Mouse (Mus musculus) thymus, postnatal 14 days (tissue): ENCODE results near the gene Prkce.

Experiments
- DNase-seq: peaks from one replicate; pipeline ENCODE4 v3.0.0; 2021

The Prkce gene

DNA sequence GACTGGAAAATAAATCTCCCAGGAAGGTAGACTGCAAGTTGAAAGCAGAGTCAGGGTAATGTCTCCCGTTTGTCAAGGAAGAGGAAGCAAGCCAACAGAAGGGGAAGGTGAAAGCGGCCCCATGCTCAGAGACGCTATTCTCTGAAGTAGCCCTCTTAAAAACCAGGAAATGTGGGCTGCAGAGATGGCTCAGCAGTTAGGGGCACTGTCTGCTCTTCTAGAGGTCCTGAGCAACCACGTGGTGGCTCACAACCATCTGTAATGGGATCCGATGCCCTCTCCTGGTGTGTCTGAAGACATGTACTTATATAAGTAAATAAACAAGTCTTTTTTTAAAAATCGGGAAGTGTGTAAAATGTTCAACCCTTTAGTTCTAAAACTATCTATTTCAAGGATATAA lies 327.3 kb downstream of the Prkce start:
- no peak for DNase-seq

DNA sequence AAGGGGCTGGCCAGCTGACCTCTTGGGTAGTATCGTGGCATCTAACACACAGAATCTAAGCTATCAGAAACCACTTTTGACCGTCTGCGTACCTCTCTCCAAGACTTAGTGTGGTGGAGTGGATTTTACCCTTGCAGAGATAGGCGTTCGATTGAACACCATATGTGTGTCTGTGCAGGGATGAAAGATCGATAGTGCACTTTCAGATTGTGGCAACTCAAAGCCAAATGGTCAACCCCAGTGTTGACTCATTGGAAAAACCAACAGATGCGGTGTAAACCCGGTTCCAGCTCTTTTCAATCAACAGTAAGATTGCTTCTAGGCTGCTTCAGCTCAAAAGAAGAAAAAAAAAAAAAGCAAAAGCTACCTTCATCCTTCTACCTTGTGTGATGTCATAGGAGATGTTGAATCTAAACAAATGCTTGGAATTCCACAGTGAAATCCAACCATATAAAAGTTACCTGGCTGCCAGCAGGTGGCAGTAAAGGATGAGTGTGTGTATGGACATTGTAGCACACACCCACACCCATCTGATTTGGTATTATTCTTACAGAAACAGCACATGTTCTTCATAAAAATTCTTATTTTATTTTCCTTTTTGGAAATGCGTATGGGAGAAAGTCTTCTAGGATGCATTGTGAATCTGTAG lies 328.7 kb downstream of the Prkce start:
- peak; percentile 23 for DNase-seq

DNA sequence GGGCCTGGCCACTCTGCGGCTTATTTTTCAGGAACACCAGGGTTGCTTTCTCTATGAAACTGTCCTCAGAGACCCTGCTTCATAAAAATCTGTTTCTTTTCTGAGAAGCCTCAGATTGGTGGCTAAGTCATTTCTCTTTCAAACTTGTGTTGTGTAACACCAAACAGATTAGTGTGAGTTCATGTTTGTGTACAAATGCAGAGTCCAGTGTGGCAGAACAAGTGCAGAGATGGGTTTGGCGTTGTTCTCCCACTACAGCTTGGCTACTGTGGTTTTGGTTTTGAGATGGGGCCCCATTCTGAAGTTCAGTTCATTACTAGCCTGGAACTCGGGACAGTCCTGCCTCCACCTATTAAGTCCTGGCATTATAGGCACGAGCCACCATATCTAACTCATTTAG lies 329.7 kb downstream of the Prkce start:
- no peak for DNase-seq

DNA sequence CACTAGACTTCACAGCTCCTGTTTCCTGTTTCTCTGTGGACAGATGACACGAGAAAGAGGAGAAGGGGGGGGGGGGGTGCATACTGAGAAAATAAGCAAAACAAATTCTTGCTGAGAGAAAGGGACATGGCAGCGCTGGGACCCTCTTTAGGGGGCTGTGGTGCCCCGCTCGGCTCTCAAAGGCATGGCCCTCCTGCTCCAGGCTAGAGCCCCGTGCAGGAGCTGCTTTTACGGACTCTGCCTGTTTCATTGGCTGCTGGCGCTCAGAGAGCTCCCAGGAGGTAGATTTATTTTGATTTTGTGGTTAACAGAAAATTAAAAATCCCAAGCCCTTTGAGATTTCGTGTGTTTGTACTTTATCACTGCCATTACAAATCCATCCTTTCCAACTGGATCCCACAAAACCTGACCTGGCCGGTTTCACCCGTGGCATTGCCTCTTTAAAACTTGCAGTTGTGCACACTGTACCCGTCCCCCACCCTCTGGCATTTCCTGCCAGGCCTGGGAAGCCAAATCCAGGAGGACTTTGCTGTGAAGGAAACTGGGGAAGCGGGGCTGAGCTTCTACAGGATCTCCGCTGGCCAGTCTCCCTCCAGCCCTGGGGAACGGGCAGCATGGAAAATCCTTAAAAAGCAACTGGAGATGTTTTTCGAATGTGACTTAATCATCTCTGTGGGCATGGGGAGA lies 331.9 kb downstream of the Prkce start:
- DNase-seq: no peak

GRCm38 (mm10) chr17:86501393-86501792 lies 333.8 kb downstream of the Prkce start:
- DNase-seq: no peak

DNA sequence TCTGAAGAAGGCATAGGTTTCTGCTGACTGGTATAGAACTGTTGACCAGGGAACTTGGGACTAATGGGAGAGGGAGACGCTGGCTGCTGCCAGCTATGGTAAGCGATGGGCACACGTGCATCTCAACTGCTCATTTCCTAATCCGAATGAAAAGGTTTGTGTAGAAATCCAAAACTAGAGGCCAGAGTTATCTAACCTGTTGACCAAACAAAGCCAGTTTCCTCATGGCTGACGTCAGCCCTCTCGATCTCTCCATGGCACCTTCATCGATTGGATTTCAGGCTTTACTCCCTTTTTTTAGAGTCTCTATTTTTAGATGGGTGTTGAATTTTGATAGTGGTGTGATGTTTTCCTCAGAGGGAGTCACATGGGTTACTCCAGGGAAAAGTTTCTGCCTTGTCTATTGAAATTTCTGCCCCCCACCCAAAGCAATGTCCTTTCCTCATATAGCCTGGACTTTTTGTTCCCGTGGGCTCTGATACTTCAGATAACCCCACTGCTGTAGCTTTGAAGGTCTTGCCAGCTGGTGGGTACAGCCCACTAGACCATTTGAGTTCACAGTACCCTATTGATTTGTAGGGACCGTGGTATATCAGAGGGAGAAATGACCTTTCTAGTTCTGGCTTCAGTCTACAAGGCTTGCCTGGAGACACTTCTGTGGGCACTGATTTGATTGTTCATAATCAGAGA lies 335.8 kb downstream of the Prkce start:
- DNase-seq: no peak

DNA sequence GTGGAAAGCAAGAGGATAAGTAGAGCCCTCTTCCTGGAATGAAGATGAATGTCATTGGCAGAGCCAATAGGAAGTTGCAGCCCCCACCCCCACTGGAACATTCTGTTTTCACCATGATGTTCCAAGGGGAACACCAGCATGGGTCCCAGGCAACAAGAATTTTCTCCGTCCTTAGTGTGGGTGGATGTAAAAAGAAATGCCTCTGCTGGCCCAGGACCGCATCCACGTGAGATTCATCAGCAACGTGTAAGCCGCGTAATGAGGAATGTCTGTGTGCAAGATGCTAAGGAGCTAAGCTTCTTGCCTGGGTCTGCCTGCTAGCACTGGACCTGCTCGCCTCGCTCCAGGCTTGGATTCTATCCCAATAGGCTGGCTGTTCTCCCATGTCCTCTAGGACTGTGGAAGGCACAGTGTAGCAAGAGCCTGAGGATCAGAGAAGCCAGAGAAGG lies 337.6 kb downstream of the Prkce start, which contains the start of gene Gm10309:
TSS of gene Gm10309 (minus strand) at position 50 of the 449 bp plus-strand sequence.
- no peak for DNase-seq

DNA sequence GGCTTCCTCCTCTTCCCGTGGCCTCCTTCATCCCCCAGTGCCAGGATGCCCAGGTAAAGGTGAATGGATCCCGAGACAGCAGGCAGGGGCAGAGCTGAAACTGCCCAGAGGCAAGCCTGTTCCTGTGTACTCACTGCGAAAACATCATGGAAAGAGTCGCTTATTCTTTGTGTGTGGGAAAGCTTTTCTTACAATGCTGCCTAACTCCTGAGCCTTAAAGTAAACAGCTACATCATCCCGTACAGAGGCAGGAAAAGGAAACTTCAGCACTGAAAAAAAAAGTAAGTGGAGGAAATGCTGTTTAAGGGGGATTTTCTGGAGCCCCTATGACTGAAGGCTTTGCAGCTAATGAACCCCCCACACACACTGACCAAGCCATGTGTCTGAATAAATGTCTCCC lies 339.3 kb downstream of the Prkce start:
- DNase-seq: no peak

DNA sequence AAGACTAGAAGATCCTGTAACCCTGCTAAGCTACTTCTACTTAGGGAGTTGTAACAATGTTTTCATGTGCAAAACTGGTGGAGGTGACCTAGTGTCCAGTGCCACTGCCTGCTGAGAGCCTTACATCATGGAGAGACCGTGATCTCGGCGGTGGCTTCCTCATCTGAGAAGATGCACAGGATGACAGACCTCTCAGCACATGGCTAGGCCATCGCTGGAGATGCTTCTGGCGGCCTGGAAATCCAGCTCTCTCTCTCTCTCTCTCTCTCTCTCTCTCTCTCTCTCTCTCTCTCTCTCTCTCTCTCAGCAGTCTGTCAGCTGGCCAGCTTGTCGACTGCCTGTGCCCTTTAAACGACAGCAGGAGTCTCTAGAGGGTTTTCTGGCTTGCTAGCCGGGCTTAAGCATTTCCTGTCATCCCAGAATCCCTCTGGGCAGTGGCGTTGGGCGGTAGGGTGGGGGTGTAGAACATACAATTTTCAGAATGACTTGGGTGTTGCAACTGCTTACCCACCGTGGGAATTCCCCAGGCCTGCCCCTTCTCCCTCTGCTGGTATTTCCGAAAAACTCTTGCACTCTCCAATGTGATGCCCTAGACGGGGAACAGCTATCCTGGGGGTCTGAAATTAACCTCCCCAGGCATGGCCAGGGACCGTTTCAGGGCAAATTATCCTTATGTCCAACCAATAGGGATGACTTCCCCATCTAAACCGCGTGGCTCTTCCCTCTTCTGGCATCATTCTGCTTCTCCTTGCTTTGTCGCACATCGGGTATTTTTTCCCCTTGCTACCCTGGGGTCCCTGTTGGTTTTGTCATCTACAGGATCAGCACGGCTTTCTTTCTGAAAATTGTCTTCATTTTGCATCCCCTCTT lies 340.0 kb downstream of the Prkce start:
- no peak for DNase-seq

GRCm38 (mm10) chr17:86508212-86508490 lies 340.6 kb downstream of the Prkce start:
- no peak for DNase-seq

DNA sequence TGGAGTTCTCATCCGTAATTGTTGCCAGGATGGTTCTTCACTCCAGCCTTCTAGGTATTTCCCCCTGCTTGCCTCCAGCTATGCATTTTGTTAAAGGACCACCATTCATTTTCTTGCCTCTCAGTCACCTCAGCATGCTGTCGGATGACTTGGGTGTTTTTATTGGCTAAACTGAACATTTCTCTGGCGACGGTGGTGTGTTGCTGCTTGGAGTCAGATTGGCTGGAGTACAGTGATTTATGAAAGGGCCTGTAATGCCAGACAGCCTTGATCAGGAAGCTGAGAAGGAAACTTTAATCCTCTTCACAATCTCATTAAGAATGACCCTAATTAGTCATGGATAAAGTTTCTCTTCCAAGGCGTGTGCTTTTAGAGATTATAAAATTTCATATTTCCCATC lies 342.3 kb downstream of the Prkce start:
- no peak for DNase-seq

GRCm38 (mm10) chr17:86514974-86515620 lies 347.5 kb downstream of the Prkce start:
- no peak for DNase-seq

- DNase-seq: no peak
Measured at GRCm38 (mm10) chr17:86516630-86517029, 349.0 kb downstream of the Prkce start.

DNA sequence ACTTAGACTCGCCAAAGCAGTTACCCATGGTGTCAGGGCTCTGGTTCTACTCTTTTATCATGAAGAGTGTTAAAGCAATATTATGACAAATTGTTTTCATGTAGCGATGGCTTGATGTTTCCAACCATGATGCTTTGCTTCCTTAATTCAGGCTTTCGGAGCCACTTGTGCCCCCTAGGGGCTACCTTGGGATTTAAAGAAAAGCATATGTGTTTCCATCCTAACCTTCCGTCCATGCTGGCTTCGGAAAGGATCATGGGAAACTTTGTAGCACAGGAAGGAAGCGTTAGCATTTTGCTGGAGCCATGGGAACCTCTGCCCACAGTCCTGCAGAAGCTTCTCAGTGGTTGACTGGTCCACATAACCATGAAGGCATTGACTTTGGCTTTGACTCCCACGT lies 351.0 kb downstream of the Prkce start:
- DNase-seq: no peak

- DNase-seq: no peak
Measured at GRCm38 (mm10) chr17:86521252-86521651, 353.7 kb downstream of the Prkce start.

DNA sequence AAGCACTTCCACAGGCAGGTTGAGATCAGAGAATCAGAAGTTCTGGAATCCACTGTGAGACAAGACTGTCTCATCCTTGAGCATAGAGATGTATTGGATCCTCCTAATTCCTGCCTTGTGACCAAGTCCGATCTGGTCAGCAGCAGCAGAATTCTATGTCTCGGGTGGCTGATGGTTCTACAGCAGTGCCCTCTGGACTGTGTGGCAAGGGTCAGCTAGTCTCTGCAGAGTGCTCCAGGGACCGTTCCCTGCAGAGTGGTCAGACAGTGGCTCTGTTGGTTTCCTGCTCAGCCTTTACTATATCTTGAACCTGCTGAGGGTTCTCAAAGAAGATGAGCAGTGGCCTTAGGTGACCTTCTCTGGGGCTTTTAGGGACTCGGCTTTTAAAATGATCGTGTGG lies 355.1 kb downstream of the Prkce start:
- DNase-seq: no peak

- no peak for DNase-seq
Measured at GRCm38 (mm10) chr17:86523374-86523773, 355.8 kb downstream of the Prkce start.

GRCm38 (mm10) chr17:86523843-86524242 lies 356.3 kb downstream of the Prkce start:
- no peak for DNase-seq

- no peak for DNase-seq
Measured at GRCm38 (mm10) chr17:86525075-86525474, 357.5 kb downstream of the Prkce start.

DNA sequence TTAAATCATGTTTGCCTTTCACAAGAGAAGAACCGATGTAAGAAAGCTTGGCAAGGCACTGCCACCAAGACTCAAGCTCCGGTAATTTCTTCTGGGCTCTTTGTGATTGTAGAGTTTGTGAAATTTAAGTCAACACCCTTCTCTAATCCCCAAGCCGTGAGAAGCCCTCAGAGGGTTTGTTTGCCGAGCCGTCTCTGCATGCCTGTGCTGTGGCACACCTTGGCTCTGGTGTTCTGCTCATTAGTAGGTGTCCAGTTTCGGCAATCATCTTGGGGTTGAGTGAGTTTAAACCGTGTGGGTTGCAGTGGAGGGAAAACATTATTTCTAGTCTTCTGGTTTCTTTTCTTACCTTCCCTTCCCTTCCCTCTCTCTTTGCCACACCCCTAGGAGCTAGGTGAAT lies 358.4 kb downstream of the Prkce start:
- DNase-seq: no peak

DNA sequence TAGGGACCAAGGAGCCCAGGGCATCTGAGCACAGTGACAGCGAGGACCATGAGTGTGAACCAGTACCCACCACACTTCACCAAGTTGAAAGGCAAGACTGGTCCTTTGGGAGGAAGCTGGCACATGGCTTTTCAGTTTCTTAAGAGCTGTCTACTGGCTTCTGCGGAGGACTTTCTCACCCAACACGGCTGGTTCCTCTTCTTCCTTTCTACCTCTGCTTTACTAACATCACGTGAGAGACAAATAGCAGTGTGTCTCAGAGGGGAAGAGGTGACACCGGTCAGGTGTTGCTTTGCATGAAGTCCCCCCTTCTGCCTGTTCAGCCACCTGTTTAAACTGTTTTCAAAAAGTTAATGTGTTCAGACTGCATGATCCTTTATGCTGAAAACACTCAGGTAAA lies 359.7 kb downstream of the Prkce start:
- DNase-seq: no peak

DNA sequence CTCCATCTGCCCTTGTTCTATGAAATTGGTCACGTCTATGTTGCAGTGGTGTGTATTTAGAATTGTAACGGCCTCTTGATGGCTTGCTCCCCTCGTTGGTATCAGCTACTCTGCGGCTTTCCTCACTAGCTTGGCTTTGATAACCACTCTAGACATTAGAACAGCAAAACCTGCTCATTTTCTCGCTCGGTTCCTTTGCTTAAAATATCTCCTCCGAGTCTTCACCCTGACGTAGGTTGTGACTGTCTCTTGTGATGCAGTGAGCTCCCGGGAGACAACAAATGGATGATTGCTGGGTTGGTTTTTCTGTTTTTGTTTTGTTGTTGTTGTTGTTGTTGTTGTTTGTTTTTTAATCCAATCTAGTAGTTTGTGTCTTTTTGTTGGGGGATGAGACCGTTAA lies 361.4 kb downstream of the Prkce start:
- DNase-seq: no peak

DNA sequence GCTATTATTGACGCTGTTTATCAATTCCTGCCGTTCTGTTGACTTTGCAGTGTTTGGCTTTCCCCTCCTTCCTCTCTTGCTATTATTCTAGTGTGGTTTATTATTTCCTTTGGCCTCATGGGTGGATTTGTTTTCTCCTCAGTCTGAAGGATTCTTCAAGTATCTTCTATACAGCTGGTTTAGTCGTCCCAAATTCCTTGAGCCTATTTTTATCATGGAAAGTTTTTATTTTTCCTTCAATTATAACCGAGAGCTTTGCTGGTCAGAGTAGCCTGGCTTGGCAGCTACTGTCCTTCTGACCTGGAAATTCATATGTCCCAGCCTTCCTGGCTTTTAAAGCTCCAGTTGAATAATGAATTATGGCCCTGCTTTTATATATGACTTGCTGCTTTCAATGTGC lies 361.8 kb downstream of the Prkce start:
- DNase-seq: no peak
